Mouse (Mus musculus): ENCODE data around the gene Adcy3. TPM values are rescaled to one million over a fixed set of nuclear protein-coding genes. Genes with fewer than 3 reads are reported as not detected.
A peak's percentile ranks its signal among the peaks of the same experiment; 100 is the strongest.
"Not testable (repeated sequence)": the region's sequence is repeated elsewhere in the genome, so short reads cannot be mapped to it uniquely, and the experiment has no call there.

Gene Adcy3
- total RNA-seq, 1 experiment from 2014 or later = 36.3 TPM

- DNase-seq = no peak
Measured at GRCm38 (mm10) chr12:4180507-4180906, 47.6 kb downstream of the Adcy3 start.

- no peak for DNase-seq
Measured at GRCm38 (mm10) chr12:4184648-4185047, 51.7 kb downstream of the Adcy3 start.

GRCm38 (mm10) chr12:4188171-4189059 is 55.5 kb downstream of the Adcy3 start:
- peak; percentile 88 for DNase-seq

- peak; percentile 46 for DNase-seq
Measured at GRCm38 (mm10) chr12:4189060-4189447, 56.2 kb downstream of the Adcy3 start.

- no peak for DNase-seq
Measured at GRCm38 (mm10) chr12:4192514-4192913, 59.6 kb downstream of the Adcy3 start.

- no peak for DNase-seq
Measured at GRCm38 (mm10) chr12:4193025-4193740, 60.3 kb downstream of the Adcy3 start.

GRCm38 (mm10) chr12:4194643-4195042 is 61.7 kb downstream of the Adcy3 start:
- no peak for DNase-seq

- DNase-seq = peak; percentile 34
Measured at GRCm38 (mm10) chr12:4198702-4199101, 65.8 kb downstream of the Adcy3 start.

- no peak for DNase-seq
Measured at GRCm38 (mm10) chr12:4199271-4199670, 66.4 kb downstream of the Adcy3 start.

GRCm38 (mm10) chr12:4201454-4202200 is 68.7 kb downstream of the Adcy3 start:
- DNase-seq = peak; percentile 46

GRCm38 (mm10) chr12:4202206-4202605 is 69.3 kb downstream of the Adcy3 start:
- peak; percentile 2 for DNase-seq

- DNase-seq = no peak
Measured at GRCm38 (mm10) chr12:4206106-4206505, 73.2 kb downstream of the Adcy3 start.

GRCm38 (mm10) chr12:4208405-4209133 is 75.7 kb downstream of the Adcy3 start:
- peak; percentile 79 for DNase-seq

GRCm38 (mm10) chr12:4209196-4209595 is 76.3 kb downstream of the Adcy3 start:
- DNase-seq = no peak

GRCm38 (mm10) chr12:4211174-4211573 is 78.3 kb downstream of the Adcy3 start:
- peak; percentile 9 for DNase-seq

- peak; percentile 81 for DNase-seq
Measured at GRCm38 (mm10) chr12:4212908-4213307, 80.0 kb downstream of the Adcy3 start.

- DNase-seq = no peak
Measured at GRCm38 (mm10) chr12:4230156-4230555, 97.3 kb downstream of the Adcy3 start.

GRCm38 (mm10) chr12:4232777-4233176 is 99.9 kb downstream of the Adcy3 start:
- no peak for DNase-seq

- peak; percentile 96 for DNase-seq
Measured at GRCm38 (mm10) chr12:4233572-4234508, 100.9 kb downstream of the Adcy3 start, which contains the start of the genes Ptrhd1 and Cenpo. Gene Ptrhd1 (plus strand): TSS chr12:4234027. Gene Cenpo (minus strand): TSS chr12:4234294.

GRCm38 (mm10) chr12:4237481-4237880 is 104.6 kb downstream of the Adcy3 start:
- no peak for DNase-seq

- not testable (repeated sequence) for DNase-seq
Measured at GRCm38 (mm10) chr12:4240281-4240680, 107.4 kb downstream of the Adcy3 start.
